Mouse (Mus musculus): ENCODE data around the gene Slc12a6. TPM values are rescaled to one million over a fixed set of nuclear protein-coding genes. Genes with fewer than 3 reads are reported as not detected.
A peak's percentile ranks its signal among the peaks of the same experiment; 100 is the strongest.
"Not testable (repeated sequence)": the region's sequence is repeated elsewhere in the genome, so short reads cannot be mapped to it uniquely, and the experiment has no call there.

The Slc12a6 gene
- total RNA-seq, 2 experiments from 2014 or later = 18.5 to 27.1 TPM

GRCm38 (mm10) chr2:112259241-112259962, 6.2 kb upstream of the Slc12a6 start, which contains the start of gene Nutm1:
Gene Nutm1, minus strand, starts transcription at chr2:112259291.
- intact Hi-C loops (cut with DNase I) = no loop called here
- DNase-seq = peak in 1 of 2 experiments; percentile 40

GRCm38 (mm10) chr2:112261748-112262653, 3.6 kb upstream of the Slc12a6 start, which contains the start of gene Nop10:
Gene Nop10, plus strand, starts transcription at chr2:112261926.
- intact Hi-C loops (cut with DNase I) = loop anchor here (2.0 to 10.0 kb wide), 3 partner anchors 21 to 105 kb away; partner anchors contain the start of gene Emc4
- DNase-seq = peak; percentile 62 to 67

GRCm38 (mm10) chr2:112262779-112263295, 2.8 kb upstream of the Slc12a6 start:
- intact Hi-C loops (cut with DNase I) = loop anchor here (5.0 to 10.0 kb wide), 2 partner anchors 52 to 104 kb away; partner anchors contain the start of gene Emc4
- DNase-seq = no peak

GRCm38 (mm10) chr2:112264364-112264763, 1.3 kb upstream of the Slc12a6 start:
- intact Hi-C loops (cut with DNase I) = loop anchor here (5.0 to 10.0 kb wide), 2 partner anchors 50 to 103 kb away; partner anchors contain the start of gene Emc4
- no peak for DNase-seq

GRCm38 (mm10) chr2:112266242-112266592, 592 bp downstream of the Slc12a6 start, which contains the start of gene Gm21985:
Gene Gm21985, plus strand, starts transcription at chr2:112266314.
- intact Hi-C loops (cut with DNase I) = loop anchor here (10.0 kb wide), 1 partner anchor 49 kb away; no protein-coding TSS in a partner anchor
- peak; percentile 47 to 49 for DNase-seq

- DNase-seq = no peak
- intact Hi-C loops (cut with DNase I) = loop anchor here (10.0 kb wide), 1 partner anchor 48 kb away; no protein-coding TSS in a partner anchor
These were observed 1.2 kb downstream of the Slc12a6 start for GRCm38 (mm10) chr2:112266780-112267179.

GRCm38 (mm10) chr2:112267547-112268269, 2.1 kb downstream of the Slc12a6 start:
- no peak for DNase-seq
- intact Hi-C loops (cut with DNase I) = loop anchor here (10.0 kb wide), 1 partner anchor 47 kb away; no protein-coding TSS in a partner anchor

- no peak for DNase-seq
- intact Hi-C loops (cut with DNase I) = no loop called here
These were observed 4.4 kb downstream of the Slc12a6 start for GRCm38 (mm10) chr2:112270011-112270410.

- no peak for DNase-seq
- intact Hi-C loops (cut with DNase I) = no loop called here
These were observed 7.3 kb downstream of the Slc12a6 start for GRCm38 (mm10) chr2:112272909-112273308.

GRCm38 (mm10) chr2:112273474-112273873, 7.8 kb downstream of the Slc12a6 start:
- intact Hi-C loops (cut with DNase I) = no loop called here
- no peak for DNase-seq

- intact Hi-C loops (cut with DNase I) = no loop called here
- DNase-seq = no peak
These were observed 11.2 kb downstream of the Slc12a6 start for GRCm38 (mm10) chr2:112276870-112277269.

GRCm38 (mm10) chr2:112282846-112283245, 17.2 kb downstream of the Slc12a6 start:
- intact Hi-C loops (cut with DNase I) = no loop called here
- no peak for DNase-seq

- DNase-seq = peak; percentile 42 to 46
- intact Hi-C loops (cut with DNase I) = no loop called here
These were observed 18.9 kb downstream of the Slc12a6 start for GRCm38 (mm10) chr2:112284363-112285030.

GRCm38 (mm10) chr2:112285031-112285390, 19.4 kb downstream of the Slc12a6 start:
- no peak for DNase-seq
- intact Hi-C loops (cut with DNase I) = no loop called here

- intact Hi-C loops (cut with DNase I) = not testable (repeated sequence)
These were observed 20.4 kb downstream of the Slc12a6 start for GRCm38 (mm10) chr2:112286062-112286461.

GRCm38 (mm10) chr2:112287059-112287458, 21.4 kb downstream of the Slc12a6 start:
- intact Hi-C loops (cut with DNase I) = no loop called here
- DNase-seq = no peak

More at GRCm38 (mm10) chr2:112286062-112286461, 20.4 kb downstream of the Slc12a6 start:
- not testable (repeated sequence) for DNase-seq

GRCm38 (mm10) chr2:112289507-112289906, 23.9 kb downstream of the Slc12a6 start:
- intact Hi-C loops (cut with DNase I) = no loop called here
- no peak for DNase-seq

GRCm38 (mm10) chr2:112292823-112293222, 27.2 kb downstream of the Slc12a6 start:
- intact Hi-C loops (cut with DNase I) = no loop called here

GRCm38 (mm10) chr2:112296211-112296610, 30.6 kb downstream of the Slc12a6 start:
- intact Hi-C loops (cut with DNase I) = no loop called here

More at GRCm38 (mm10) chr2:112292823-112293222, 27.2 kb downstream of the Slc12a6 start:
- no peak for DNase-seq

More at GRCm38 (mm10) chr2:112296211-112296610, 30.6 kb downstream of the Slc12a6 start:
- no peak for DNase-seq

Measured in gastrocnemius, postnatal 36 days (tissue).